ENCODE assay signal across 8 mouse cellular contexts in genomic region chr9:56635498-56636121, GRCm38 (mm10).
DNase-seq lines count a peak whose midpoint lies in the region; ATAC-seq and TF ChIP-seq lines count a peak whose summit lies in the region.

No protein-coding gene starts in this region.

- TF ChIP-seq POLR2A in kidney, adult 2 months (IDR thresholded peaks at IDR 0.05; ENCODE audit: low read depth, low read length) = no peak

- peak; percentile 8 for DNase-seq in kidney, adult 2 months
- no peak for DNase-seq in kidney, adult 11 months
- peak; percentile 78 for DNase-seq in cerebellum, adult 11-12 months
- DNase-seq in left cerebral cortex, postnatal 10 days (ENCODE audit: extremely low spot score in 1 of 2, low spot score in 2 of 2) = peak; percentile 50 to 82
- DNase-seq in urinary bladder, postnatal 14 days (ENCODE audit: low spot score) = peak; percentile 44

- H3K27me3 ChIP-seq in kidney, adult 2 months (replicated peaks; ENCODE audit: control insufficient read depth, insufficient read depth, low read length) = no peaks in the 10 kb centered on the region; the same call in 1 of the 2 replicates
- peaks cover 25% of the 10 kb centered on the region for H3K27me3 ChIP-seq in forebrain, embryonic 16.5 days (replicated peaks; ENCODE audit: control insufficient read depth, insufficient read depth, low read length)
- peaks cover 44% of the 10 kb centered on the region for H3K27me3 ChIP-seq in hindbrain, embryonic 13.5 days
- peaks cover 61% of the 10 kb centered on the region for H3K27me3 ChIP-seq in midbrain, embryonic 12.5 days

- no peaks in the 10 kb centered on the region for H3K36me3 ChIP-seq in kidney, adult 2 months (ENCODE audit: control insufficient read depth, insufficient read depth, low read length)
- no peaks in the 10 kb centered on the region for H3K36me3 ChIP-seq in forebrain, embryonic 16.5 days (ENCODE audit: control insufficient read depth, insufficient read depth)
- no peaks in the 10 kb centered on the region for H3K36me3 ChIP-seq in hindbrain, embryonic 13.5 days
- no peaks in the 10 kb centered on the region for H3K36me3 ChIP-seq in midbrain, embryonic 12.5 days

- no peak overlapping the region for H3K27ac ChIP-seq in kidney, adult 2 months (ENCODE audit: insufficient read depth, low read depth, low read length)
- H3K27ac ChIP-seq in forebrain, embryonic 16.5 days (ENCODE audit: low read length) = peak overlapping the region; percentile 64
- H3K27ac ChIP-seq in hindbrain, embryonic 13.5 days = peak overlapping the region; percentile 97
- peak overlapping the region; percentile 89 for H3K27ac ChIP-seq in midbrain, embryonic 12.5 days (replicated peaks)

- peak overlapping the region; percentile 32 for H3K4me3 ChIP-seq in kidney, adult 2 months (ENCODE audit: insufficient read depth, low read depth, low read length)
- H3K4me3 ChIP-seq in forebrain, embryonic 16.5 days (replicated peaks; ENCODE audit: low read length) = peak overlapping the region; percentile 79
- H3K4me3 ChIP-seq in hindbrain, embryonic 13.5 days = peak overlapping the region; percentile 84
- peak overlapping the region; percentile 72 for H3K4me3 ChIP-seq in midbrain, embryonic 12.5 days

- H3K4me2 ChIP-seq in forebrain, embryonic 16.5 days (ENCODE audit: low read length) = peak overlapping the region; percentile 67
- peak overlapping the region; percentile 72 for H3K4me2 ChIP-seq in hindbrain, embryonic 13.5 days
- peak overlapping the region; percentile 98 for H3K4me2 ChIP-seq in midbrain, embryonic 12.5 days (replicated peaks)

- H3K4me1 ChIP-seq in kidney, adult 2 months (ENCODE audit: control insufficient read depth, insufficient read depth, low read length) = no peaks in the 10 kb centered on the region
- H3K4me1 ChIP-seq in forebrain, embryonic 16.5 days (replicated peaks; ENCODE audit: control insufficient read depth, insufficient read depth, low read length) = peaks cover 37% of the 10 kb centered on the region
- H3K4me1 ChIP-seq in hindbrain, embryonic 13.5 days (replicated peaks) = peaks cover 68% of the 10 kb centered on the region
- H3K4me1 ChIP-seq in midbrain, embryonic 12.5 days = peaks cover 28% of the 10 kb centered on the region

- H3K9me3 ChIP-seq in forebrain, embryonic 16.5 days (ENCODE audit: control insufficient read depth, low read length) = no peaks in the 10 kb centered on the region
- H3K9me3 ChIP-seq in hindbrain, embryonic 13.5 days = no peaks in the 10 kb centered on the region
- no peaks in the 10 kb centered on the region for H3K9me3 ChIP-seq in midbrain, embryonic 12.5 days

- no peak for TF ChIP-seq CTCF in kidney, adult 2 months (conservative IDR thresholded peaks at IDR 0.05; ENCODE audit: insufficient read depth, insufficient read length, low read depth, low read length)

- intact Hi-C loops in left cerebral cortex, postnatal 10 days (cut with DNase I) = loop anchor here (5.0 to 10.0 kb wide), 3 partner anchors 77 to 189 kb away; no protein-coding TSS in a partner anchor

- H3K9ac ChIP-seq in forebrain, embryonic 16.5 days (replicated peaks; ENCODE audit: low read depth, low read length) = peak overlapping the region; percentile 91
- peak overlapping the region; percentile 99 for H3K9ac ChIP-seq in hindbrain, embryonic 13.5 days
- H3K9ac ChIP-seq in midbrain, embryonic 12.5 days (replicated peaks) = peak overlapping the region; percentile 89

- ATAC-seq in forebrain, embryonic 16.5 days = peak; percentile 66
- peak; percentile 63 for ATAC-seq in hindbrain, embryonic 13.5 days (ENCODE audit: low FRiP score)
- ATAC-seq in midbrain, embryonic 12.5 days (ENCODE audit: low FRiP score, low read depth) = peak; percentile 67

- WGBS in kidney, adult 2 months = under 1% methylated on average over 64 of the region's 68 CpGs
- WGBS in forebrain, embryonic 16.5 days = under 1% methylated on average over 48 of the region's 68 CpGs
- WGBS in hindbrain, embryonic 13.5 days = 1% methylated on average over 38 of the region's 68 CpGs
- under 1% methylated on average over 60 of the region's 68 CpGs for WGBS in midbrain, embryonic 12.5 days

Comparison
In these comparisons a context has a peak if more than half of its experiments do, and no peak if none do; other contexts are left out.
1. H3K4me3 ChIP-seq: peak in every context shown above with its lines; median percentile 84 in hindbrain, embryonic 13.5 days; 79 in forebrain, embryonic 16.5 days; 72 in midbrain, embryonic 12.5 days; 32 in kidney, adult 2 months.